In genomic region chr17:27719663-27720062, GRCm38 (mm10) we compare ENCODE assay signal across 19 mouse cellular contexts. TPM values are rescaled to one million over a fixed set of nuclear protein-coding genes. Genes with fewer than 3 reads are reported as not detected.
"Had no signal": no experiment of that assay in that cellular context is flagged by ENCODE, and none has a peak within 500 bp of the region (broad histone marks: within the 10 kb centered on the region; RNA-seq: fewer than 3 reads in every experiment).

No protein-coding gene starts in this region.

- H3K4me2 ChIP-seq: liver, embryonic 13.5 days; midbrain, embryonic 11.5 days; neural tube, embryonic 12.5 days; neural tube, embryonic 15.5 days had no signal

- H3K36me3 ChIP-seq: liver, embryonic 13.5 days; neural tube, embryonic 12.5 days; neural tube, embryonic 15.5 days had no signal

- DNase-seq: kidney, adult 8-10 months; kidney, postnatal 14 days; kidney, postnatal 4 days; liver, embryonic 13.5 days; lung, adult 2 months; lung, postnatal 14 days; lung, postnatal 4 days; midbrain, embryonic 14.5 days; thymus, adult 2 months; thymus, postnatal 14 days; thymus, postnatal 4 days had no signal

- H3K27ac ChIP-seq: liver, embryonic 13.5 days; neural tube, embryonic 12.5 days; neural tube, embryonic 15.5 days had no signal

- H3K4me3 ChIP-seq: liver, embryonic 13.5 days; neural tube, embryonic 12.5 days; neural tube, embryonic 15.5 days had no signal

- H3K9me3 ChIP-seq: liver, embryonic 13.5 days; neural tube, embryonic 12.5 days; neural tube, embryonic 15.5 days had no signal

- H3K9ac ChIP-seq: liver, embryonic 13.5 days; neural tube, embryonic 12.5 days; neural tube, embryonic 15.5 days had no signal

- H3K27me3 ChIP-seq: neural tube, embryonic 12.5 days; neural tube, embryonic 15.5 days had no signal

RNA-seq across cellular contexts. Expression of gene Spdef, which starts 9.1 kb away (rescaled TPM):
- total RNA-seq: layer of hippocampus, adult 18-20 months; layer of hippocampus, postnatal 25 days; liver, adult 2 months; megakaryocyte progenitor cell, adult 5-6 weeks; megakaryocyte-erythroid progenitor cell, adult 5-6 weeks had no signal
- polyA plus RNA-seq: liver, embryonic 13.5 days had no signal
